Mouse (Mus musculus): ENCODE data around the gene Rnf11.

Gene Rnf11

GRCm38 (mm10) chr4:109444951-109445350 lies 39.6 kb downstream of the Rnf11 start:
- DNase-seq (ENCODE audit: low read depth, low spot score) = no peak

DNA sequence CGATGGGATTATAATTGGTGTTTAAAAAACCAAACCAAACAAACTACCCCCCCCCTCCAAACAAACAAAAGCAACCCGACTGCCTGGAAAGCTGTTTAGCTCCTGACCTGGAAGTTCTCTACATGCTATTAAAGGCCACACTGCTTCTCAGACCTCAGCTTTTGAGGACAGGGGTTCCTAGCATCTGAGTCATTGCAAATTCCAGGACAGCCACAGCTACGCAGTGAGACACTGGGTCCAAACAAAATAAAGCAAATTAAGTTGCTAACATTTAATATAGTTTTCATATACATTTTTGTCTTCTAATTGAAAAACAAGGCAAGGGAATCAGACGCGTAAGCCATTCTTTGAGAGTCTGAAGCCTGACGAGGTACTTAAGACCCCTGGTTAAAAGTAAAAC lies 40.1 kb downstream of the Rnf11 start:
- no peak for DNase-seq (ENCODE audit: low read depth, low spot score)

DNA sequence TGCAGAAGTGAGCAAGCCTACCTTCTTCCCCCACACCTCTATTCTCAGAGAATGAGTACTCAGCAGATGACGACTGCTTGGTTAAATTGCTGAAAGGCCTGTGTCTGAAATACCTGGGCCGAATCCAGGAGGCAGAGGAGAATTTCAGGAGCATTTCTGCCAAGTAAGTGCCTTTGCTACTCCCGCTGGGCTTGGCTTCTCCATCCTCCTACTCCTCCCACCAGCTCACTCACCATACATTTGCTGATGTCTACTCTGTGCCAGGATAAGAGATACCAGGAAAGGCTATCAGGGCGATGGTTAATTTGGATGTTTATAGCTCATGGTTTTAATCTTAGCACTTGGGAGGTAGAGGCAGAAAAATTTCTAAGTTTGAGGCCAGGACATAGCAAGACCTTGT lies 41.9 kb downstream of the Rnf11 start:
- DNase-seq (ENCODE audit: low read depth, low spot score) = no peak

- DNase-seq (ENCODE audit: low read depth, low spot score) = no peak
These were observed 42.4 kb downstream of the Rnf11 start for GRCm38 (mm10) chr4:109442126-109442525.

DNA sequence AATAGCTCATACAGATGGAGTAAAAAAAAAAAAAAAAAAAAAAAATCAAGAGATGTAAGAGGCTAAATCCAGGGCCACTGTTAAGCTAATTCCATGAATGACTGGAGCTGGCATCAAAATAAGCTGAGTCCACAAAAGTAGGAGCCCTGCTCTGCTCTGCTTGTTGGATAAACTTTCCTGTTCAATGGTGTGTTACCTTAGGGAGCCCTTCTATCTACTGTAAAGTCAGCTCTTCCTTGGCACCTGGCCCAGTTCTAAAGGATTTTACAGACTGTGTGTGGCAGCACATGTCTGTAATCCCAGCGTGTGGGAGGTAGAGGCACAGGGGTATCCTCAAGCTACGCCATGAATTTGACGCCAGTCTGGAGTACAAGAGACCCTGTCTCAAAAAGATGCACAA lies 43.5 kb downstream of the Rnf11 start:
- DNase-seq (ENCODE audit: low read depth, low spot score) = no peak

DNA sequence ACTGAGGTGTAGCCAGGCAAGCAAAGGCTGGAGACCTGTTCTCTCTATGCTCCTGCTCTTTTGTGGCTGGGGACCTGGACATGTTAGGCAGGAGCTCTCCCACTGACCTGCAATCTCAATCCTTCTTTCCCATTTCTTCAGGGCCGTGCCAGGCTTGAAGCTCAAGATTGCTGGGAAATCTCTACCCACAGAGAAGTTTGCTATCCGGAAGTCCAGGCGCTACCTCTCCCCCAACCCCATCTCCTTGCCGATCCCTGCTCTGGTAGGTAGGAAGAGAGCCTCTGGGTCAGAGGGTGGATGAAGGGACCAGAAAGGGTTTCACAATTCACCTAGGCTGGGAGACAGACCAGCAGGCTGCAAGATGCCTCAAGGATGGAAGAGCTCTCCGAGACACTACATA lies 44.1 kb downstream of the Rnf11 start:
- no peak for DNase-seq (ENCODE audit: low read depth, low spot score)

GRCm38 (mm10) chr4:109439825-109440248 lies 44.7 kb downstream of the Rnf11 start:
- peak; percentile 81 for DNase-seq (ENCODE audit: low read depth, low spot score)

GRCm38 (mm10) chr4:109439101-109439500 lies 45.4 kb downstream of the Rnf11 start:
- DNase-seq (ENCODE audit: low read depth, low spot score) = no peak

- DNase-seq (ENCODE audit: low read depth, low spot score) = peak; percentile 85
These were observed 46.3 kb downstream of the Rnf11 start for GRCm38 (mm10) chr4:109437913-109438878.

DNA sequence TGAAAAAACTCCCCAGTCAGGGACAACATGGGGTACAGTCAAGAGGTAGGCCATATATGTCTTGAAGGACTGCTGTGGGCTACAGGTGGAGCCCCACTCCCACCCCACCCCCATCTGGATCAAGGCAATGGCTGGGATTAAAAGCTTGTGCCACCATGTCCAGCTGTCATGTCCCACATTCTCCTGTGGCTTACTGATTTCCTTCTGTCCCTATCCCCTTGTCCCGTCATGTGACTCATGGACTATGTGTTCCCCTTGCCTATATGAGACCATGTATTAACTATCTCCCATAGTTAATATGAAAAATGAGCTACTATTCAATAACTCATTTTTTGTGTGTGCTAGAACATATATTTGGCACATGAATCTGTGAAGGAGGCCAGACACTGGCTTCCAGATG lies 50.3 kb downstream of the Rnf11 start:
- no peak for DNase-seq (ENCODE audit: low read depth, low spot score)

- DNase-seq (ENCODE audit: low read depth, low spot score) = no peak
These were observed 50.9 kb downstream of the Rnf11 start for GRCm38 (mm10) chr4:109433641-109434040.

DNA sequence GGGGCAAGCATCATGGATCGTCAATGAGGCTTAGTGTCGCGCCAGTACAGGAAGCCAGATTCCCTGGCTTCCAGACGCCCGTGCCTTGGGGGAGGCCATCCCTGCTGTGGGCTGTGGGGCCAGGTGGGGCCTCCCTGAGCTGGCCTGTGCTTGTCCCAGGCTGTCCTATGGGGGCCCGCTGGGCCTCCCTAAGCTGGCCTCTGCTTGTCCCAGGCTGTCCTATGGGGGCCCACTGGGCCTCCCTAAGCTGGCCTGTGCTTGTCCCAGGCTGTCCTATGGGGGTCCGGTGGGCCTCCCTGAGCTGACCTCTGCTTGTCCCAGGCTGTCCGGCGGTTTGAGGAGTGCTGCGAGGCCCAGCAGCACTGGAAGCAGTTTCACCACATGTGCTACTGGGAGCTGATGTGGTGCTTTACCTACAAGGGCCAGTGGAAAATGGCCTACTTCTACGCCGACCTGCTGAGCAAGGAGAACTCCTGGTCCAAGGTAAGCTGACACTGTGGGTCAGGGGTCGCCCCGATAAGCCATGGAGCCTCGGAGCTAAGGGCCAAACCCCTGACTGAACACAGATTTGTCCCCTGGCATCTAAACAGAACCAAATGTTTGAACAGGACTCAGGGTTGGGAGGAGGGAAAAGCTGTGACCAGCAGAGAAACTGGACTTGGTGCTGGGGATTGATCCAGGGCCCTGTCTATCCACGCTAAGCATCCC lies 51.7 kb downstream of the Rnf11 start:
- DNase-seq (ENCODE audit: low read depth, low spot score) = no peak

- peak; percentile 76 for DNase-seq (ENCODE audit: low read depth, low spot score)
These were observed 53.7 kb downstream of the Rnf11 start for GRCm38 (mm10) chr4:109430854-109431253.

DNA sequence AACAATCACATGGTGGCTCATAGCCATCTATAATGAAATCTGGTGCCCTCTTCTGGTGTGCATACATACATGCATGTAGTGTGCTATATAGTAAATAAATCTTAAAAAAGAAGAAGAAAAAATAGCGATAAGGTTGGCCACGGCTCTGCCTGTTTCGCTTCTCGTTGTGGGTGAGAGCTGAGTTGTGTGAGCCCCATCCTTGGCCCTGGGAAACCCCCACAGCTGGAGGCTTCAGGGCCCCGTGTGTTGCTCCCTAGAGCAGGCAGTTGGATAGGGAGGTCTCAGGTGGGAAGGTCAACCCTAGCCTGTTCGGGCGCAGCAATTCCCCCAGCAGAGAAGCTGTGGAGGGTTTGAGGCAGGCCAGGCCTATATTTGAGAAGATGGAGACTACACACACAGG lies 54.3 kb downstream of the Rnf11 start:
- DNase-seq (ENCODE audit: low read depth, low spot score) = no peak

DNA sequence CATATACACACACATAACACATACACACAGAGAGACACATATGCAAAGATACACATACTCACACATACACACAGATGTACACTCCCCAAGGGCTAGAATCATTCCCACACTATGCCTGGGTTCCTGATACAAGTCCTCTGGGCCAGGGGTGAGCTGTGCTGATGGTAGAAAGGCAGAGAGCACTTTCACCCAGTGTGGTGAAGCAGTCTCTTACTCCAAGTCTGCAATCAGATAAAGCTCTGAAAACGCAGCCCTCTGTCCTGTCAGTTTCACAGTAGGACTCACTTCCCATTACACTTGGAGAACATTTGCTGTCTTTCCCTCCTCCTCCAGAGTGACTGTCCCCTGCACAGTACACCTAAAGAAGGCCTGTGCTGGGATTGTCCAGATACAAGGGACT lies 57.5 kb downstream of the Rnf11 start:
- no peak for DNase-seq (ENCODE audit: low read depth, low spot score)

- no peak for DNase-seq (ENCODE audit: low read depth, low spot score)
These were observed 61.1 kb downstream of the Rnf11 start for GRCm38 (mm10) chr4:109423438-109423837.

GRCm38 (mm10) chr4:109422436-109422835 lies 62.1 kb downstream of the Rnf11 start:
- no peak for DNase-seq (ENCODE audit: low read depth, low spot score)

DNA sequence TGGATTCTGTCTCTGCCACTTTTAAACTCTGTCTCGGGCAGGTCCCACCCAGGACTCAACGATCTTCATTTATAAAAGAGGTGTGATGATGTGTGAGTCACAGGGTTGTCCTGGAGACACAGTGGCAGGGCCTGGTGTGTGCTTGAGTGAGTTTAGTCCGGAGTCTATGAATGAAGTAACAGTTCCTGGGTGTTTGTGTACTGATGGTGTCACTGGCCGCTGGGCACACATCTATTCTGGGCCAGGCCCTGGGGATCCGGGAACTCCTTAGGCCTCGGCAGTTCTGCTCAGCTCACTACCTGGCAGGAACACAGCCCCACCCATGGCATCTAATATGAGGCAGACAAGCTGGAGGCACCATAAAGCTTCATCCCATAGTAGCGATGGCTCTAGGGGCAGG lies 62.9 kb downstream of the Rnf11 start:
- no peak for DNase-seq (ENCODE audit: low read depth, low spot score)

DNA sequence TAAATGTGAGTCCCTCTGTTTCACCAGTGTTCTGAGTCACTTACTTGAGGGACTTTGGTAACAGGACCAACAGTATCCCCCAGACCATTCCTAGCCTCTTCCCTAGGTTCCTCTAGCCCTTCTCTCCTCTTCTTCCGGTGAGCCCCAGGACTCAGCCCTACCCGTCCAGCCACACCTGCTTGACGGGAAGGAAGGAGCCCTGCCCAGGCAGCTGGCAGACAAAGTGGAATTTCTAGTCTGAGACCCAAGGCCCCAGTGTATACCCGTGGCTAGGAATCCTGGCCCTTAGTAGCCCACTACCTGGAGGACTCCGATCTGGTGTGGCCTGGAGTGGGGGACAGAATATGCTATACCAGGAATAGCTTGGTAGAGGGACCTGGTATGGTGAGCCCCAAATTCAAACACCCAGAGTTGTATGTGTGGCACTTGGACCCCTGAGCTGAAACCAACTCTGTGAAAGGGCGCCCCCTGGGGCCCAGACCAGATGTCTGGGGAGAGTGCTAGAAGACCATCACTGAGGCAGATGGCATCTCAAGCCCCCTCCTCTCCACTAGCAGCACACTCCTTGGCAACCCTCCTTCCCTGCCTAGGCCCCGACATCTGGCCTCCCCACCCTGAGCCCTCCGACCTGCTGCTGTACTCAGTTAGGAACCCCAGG lies 64.3 kb downstream of the Rnf11 start:
- no peak for DNase-seq (ENCODE audit: low read depth, low spot score)

DNA sequence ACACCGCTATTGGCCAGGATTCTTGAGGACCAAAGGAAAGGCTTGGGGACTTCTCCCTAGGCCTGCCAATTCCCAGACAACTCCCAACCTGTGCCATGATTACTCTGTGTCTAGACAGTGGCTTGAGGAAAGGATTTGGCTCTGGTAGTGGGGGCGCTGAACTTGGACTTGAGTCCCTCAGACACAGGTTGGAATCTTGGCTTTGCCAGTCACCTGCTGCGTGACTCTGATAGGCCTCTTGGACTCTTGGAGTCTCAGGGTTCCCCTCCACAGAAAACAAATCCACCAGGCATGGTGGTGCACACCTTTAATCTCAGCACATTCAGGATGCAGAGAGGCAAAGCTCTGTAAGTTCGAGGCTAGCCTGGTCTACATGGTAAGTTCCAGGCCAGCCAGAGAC lies 65.0 kb downstream of the Rnf11 start:
- DNase-seq (ENCODE audit: low read depth, low spot score) = no peak

- DNase-seq (ENCODE audit: low read depth, low spot score) = no peak
These were observed 65.5 kb downstream of the Rnf11 start for GRCm38 (mm10) chr4:109419017-109419416.

- DNase-seq (ENCODE audit: low read depth, low spot score) = no peak
These were observed 66.5 kb downstream of the Rnf11 start for GRCm38 (mm10) chr4:109417998-109418397.

Measured in c-Kit-negative CD71-positive TER-119-positive erythroid progenitor cells, embryonic 14.5 days (primary cell).